Mouse (Mus musculus) CH12F3 (cell line): ENCODE results near the gene Smtnl2.

Source experiments
- in situ Hi-C: fragments of 300-500 bp; cut with MboI; formaldehyde crosslinking; loops from 2 replicates; pipeline ENCODE4 v1.14.3; 2020; ENCODE audit warnings: low sequenced_read_pairs

Gene Smtnl2

DNA sequence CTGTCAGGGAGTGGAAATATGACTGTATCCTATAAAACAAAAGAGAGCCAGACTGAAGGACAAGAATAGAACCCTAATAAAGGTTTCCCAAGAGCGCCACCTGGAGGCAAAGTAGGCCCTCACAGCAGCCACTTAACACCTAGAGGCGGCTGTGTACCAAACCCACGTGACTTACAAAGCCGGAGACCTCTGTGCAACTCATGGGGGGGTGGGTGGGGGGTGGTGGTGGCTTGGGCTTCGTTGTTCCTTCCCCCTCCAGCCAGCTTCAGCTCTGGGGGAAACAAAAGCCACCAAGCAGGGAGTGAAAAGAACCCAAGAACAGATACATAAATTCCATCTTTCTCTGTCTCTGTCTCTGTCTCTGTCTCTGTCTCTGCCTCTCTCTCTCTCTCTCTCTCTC lies 17.2 kb upstream of the Smtnl2 start:
- in situ Hi-C loops: no loop called here

DNA sequence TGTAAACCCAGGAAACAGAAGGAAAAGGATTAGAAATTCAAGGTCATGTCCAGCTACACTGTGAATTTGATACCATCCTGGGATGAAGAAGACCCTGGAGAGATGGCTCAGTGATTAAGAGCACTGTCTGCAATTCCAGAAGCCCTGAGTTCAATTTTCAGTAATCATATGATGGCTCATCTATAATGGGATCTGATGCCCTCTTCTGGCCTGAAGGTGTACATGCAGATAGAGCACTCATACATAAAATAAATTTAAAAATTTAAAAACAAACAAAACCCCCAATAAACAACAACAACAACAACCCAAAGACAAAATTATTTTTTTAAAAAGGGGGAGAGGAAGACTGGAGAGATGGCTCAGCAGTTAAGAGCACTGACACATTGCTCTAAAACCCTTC lies 15.4 kb upstream of the Smtnl2 start:
- in situ Hi-C loops: no loop called here

DNA sequence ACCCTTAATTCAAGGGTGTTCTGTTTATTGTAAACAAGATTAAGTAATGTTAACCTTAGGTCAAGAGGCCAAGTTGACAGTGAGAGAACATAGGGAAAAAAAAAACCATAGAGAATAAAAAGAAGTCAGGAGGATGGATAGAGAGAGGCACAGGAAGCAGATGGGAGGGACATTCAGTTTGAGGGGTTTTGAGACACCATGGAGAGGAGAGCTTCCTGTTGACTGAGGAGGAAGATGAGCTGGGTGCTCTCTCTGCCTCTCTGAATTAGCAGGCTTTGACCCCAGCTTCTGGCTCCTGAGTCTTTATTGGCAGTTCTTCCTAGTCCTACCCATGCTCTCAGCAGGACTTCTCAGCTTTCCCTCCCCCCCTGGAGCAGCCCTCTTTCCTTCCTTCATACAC lies 13.7 kb upstream of the Smtnl2 start:
- in situ Hi-C loops: no loop called here

DNA sequence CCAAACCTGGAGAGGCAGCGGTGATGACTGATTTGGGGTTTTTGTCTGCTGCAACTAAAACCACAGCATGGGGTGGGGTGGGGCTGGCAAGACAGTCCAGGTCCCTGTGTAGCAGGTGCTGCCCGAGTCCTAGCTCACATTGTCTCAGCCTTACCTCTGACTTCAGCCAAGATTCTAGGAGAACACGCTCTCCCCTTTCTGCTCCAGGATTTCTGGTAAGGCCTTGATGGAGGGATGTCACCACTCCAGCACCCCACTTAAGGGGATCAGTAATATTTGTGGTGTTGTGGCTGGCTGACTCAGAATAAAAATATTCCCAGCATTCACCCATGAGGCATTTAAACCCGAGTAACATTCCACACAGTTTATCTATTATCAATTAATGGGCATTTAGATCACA lies 12.2 kb upstream of the Smtnl2 start:
- in situ Hi-C loops: loop anchor here (5.0 to 25.0 kb wide), 2 partner anchors 81 to 186 kb away; no protein-coding TSS in a partner anchor

DNA sequence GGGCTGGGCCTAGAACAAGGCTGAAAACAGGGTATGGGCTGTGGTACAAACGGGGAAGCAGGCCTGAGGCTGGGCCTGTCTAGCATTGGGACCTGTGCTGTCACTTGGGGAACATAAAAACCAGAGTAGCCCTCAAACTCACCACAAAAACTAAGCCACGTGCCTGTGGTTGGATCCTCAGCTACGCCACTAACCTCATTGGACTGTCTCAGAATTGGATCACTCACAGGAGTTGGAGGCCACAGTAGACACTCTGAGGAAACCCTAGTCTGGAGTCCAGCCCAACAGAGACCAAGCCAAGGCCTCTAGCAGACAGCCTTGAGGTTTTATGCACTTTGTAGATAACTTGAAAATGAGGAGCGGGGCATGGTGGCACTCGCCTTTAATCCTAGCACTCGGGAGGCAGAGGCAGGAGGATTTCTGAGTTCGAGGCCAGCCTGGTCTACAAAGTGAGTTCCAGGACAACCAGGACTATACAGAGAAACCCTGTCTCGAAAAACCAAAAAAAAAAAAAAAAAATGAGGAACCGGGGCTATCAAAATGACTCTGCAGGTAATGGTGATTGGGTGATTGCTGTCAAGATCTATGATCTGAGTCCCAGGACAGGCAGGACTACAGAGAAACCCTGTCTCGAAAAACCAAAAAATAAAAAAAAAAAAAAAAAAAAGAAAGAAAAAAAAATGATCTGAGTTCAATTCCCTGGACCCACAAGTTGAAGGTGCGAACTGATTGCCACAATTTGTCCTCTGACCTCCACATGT lies 10.2 kb upstream of the Smtnl2 start:
- in situ Hi-C loops: loop anchor here (5.0 to 25.0 kb wide), 2 partner anchors 79 to 184 kb away; no protein-coding TSS in a partner anchor

DNA sequence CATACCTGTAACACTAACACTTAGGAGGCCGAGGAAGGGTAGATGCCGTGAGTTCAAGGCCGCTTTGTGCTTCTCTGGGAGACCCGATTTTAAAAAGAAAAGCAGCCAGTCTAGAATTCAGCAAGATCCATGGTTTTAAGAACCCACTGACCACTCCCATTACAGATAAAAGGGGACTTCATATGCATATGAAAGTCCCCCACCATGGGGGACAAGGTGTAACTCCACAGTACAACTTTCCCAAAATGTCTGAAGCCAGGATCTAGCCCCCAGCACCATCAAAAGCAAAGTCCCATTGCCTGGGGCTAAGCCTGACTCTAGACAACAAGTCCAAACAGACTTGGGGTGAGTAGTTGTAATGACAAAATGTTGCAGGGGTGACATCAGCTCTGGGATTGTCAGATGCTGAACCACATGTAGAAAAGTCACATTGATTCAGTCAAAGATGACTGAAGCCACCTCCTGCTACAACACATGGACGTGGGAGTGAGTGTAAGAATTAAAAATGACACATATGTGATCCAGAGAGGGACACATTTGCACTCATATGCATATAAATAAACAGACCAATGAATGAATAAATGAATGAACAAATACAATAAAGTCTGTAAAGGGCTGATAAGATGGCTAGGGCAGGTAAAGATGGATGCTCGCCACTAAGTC lies 9.1 kb upstream of the Smtnl2 start:
- in situ Hi-C loops: loop anchor here (5.0 to 25.0 kb wide), 2 partner anchors 78 to 183 kb away; no protein-coding TSS in a partner anchor

DNA sequence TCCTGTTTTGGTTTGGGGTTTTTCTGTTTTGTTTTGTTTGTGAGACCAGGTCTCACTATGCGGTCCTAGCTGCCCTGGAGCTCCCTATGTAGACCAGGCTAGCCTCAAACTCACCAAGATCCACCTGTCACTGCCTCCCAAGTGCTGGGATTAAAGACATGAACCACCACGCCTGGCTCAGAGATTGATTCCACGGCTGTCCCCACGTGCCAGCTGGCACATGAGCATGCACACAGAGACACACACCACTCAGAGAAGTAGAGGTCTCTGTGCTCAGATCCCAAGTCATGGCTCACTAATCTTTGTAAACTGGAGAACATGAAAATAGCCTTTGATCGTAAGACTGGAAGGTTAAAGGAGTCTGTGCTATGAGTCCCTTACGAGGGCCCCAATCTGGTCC lies 7.5 kb upstream of the Smtnl2 start:
- in situ Hi-C loops: loop anchor here (25.0 kb wide), 1 partner anchor 182 kb away; no protein-coding TSS in a partner anchor

DNA sequence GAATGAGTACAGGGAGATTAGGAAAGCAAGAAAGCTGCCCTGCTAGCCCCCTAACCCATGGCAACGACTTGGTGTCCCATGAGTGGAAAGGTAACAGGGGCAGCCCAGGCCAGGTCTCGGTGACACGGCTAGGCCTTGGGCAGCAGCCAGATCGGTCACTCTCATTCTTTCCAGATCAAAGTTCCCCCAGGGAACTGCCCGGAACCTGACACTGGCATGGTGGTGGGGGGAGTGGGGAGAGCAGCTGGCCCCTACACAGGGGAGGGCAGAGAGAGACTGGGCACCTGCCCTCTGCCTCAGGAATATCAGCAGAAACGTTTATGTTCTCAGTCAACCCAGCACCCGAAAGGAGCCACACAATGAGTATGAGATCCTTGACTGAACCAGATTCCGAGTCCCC lies 6.7 kb upstream of the Smtnl2 start:
- in situ Hi-C loops: loop anchor here (25.0 kb wide), 1 partner anchor 181 kb away; no protein-coding TSS in a partner anchor

DNA sequence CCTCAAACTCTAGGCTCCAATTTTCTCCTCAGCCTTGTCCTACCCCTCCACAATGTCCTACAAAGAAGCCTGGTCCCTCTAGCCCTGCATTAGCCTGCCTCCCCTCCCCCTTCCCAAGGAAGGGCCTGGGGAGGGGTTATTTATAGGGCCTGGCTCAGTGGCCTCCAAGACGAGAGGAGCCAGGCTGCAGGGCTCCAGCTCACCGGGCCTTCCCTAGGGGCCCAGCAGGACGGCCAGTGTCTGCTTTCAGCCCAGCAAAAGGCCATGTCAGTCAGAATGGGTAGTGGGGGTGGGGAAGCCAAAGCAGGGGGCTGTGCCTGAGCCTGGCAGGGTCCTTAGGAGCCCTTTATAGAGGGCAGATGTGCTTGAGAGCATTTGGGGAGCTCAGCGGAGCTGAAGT lies 5.9 kb upstream of the Smtnl2 start:
- in situ Hi-C loops: loop anchor here (25.0 kb wide), 1 partner anchor 180 kb away; no protein-coding TSS in a partner anchor

DNA sequence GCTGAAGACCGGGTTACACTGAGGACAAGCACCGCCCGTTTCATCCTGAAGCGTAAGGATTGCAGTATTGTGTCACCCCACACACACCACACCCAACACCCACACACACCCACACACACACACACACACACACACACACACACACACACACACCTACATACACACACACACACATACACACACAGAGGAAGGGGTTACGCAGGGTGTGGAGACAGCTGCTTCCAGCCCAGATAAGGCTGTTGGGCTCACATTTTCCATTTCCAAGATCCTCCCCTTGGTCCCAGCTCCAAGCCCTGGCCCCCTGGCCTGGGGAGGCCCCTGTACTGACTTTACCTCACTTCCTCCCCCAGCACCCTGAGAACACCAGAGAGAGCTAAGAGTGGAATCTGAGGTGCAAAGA lies 5.2 kb upstream of the Smtnl2 start:
- in situ Hi-C loops: loop anchor here (25.0 kb wide), 1 partner anchor 179 kb away; no protein-coding TSS in a partner anchor

DNA sequence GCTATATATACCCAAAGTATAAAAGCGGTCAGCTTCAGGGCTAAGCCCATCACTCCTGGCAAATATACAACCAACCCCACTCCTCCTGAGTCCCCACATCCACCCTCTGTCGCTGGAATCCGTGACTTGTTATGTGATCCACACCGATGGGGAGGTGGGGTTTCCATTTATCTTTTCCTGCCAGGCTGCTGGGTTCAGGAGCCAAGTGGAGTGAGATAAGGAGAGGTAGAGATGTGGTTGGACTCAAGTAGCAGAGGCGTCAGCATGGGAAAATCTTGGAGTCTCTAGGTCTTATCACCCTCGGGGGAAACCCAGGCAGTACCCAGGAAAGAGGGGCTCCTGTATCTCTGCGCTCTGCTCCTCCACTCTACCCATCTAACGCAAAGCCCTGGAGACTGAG lies 3.6 kb upstream of the Smtnl2 start:
- in situ Hi-C loops: loop anchor here (25.0 kb wide), 1 partner anchor 178 kb away; no protein-coding TSS in a partner anchor

DNA sequence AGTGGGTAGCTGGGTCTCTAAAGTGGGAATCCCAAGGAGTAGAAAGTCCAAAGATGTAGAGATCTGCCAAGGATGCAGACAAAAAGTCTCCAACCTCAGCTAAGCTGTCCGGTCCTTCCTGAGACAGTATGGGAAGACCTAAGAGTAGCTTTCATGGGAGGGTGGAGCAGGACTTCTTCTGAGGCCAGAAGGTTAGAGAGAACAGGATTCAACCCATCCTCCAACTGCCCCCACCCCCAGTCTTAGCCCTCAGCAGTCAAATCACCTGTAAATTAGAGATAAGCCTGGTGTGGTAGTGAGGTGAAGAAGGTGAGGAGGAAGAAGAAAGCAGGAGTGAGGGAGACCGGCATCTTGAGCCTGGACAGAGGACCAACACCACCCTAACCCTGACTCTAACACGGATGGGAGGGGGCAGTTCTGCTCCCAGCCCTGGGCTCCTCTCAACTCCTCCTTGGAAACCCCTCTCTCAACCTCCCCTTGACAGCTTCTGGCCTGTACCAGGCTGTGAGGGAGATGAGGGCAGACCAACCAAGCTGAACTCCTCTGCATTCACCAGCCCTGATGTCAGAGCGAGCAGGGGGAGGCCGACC lies 2.2 kb upstream of the Smtnl2 start:
- in situ Hi-C loops: loop anchor here (25.0 kb wide), 1 partner anchor 176 kb away; no protein-coding TSS in a partner anchor

DNA sequence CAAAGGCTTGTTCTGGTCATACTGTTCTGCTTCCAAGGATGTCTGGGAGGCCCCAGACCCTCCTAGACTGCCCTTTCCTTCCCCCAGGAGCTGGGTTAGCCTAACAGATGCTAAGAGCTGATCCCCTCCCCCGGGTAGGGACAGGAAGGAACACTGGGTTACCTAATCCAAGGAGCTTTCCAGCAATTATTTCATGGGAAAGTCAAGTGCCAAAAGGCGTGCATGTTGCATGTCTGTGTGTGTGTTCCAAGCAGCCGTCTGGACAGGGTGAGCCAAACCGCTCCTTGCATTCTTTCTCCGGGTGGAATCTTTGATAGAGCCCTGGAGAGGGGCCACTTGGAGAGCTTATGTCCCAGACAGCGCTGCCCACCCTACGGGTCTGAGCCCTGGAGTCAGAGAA lies 1.5 kb upstream of the Smtnl2 start:
- in situ Hi-C loops: loop anchor here (25.0 kb wide), 1 partner anchor 176 kb away; no protein-coding TSS in a partner anchor

DNA sequence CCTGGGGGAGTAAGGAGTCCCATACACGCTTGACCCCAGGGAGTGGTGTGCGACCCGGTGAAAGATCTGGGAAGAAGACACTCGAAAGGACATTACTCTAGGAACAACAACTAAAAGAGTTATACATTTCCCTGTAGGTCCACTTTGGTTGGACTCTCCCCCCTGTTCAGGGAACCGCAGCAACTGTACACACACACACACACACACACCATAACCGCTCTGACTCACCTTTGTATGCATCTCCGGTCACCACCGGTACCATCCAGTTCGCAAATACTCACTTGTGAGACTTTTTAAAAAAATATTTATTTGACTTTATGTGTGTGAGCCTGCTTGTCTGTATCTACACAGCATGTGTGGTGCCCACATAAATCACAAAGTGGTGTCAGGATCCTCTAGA lies 432 bp upstream of the Smtnl2 start:
- in situ Hi-C loops: loop anchor here (25.0 kb wide), 1 partner anchor 175 kb away; no protein-coding TSS in a partner anchor

DNA sequence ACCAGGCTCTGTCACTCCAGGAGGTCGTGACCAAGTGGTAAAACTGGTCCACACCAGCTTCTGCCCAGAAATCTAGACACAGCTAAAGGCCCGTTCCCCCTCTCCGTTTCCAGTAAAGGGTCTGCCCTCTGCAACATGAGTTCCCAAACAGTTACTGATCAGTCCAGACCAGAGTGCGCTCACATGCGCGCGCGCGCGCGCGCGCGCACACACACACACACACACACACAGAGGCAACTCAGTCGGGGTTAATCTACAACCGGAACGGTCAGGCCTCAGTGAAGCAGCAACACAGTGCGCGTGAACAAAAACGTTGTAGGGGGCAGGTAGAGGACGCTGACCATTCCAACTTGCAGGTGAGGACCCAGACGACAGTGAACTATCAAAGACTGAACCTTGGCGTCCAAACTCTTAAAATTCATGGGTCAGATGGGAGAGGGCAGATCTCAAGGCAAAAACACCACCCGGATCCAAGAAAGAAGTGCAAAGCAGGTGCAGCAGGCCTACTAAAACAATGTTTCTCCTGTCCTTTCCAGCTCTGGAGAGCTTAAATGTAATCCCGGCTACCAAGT lies 906 bp downstream of the Smtnl2 start:
- in situ Hi-C loops: loop anchor here (25.0 kb wide), 1 partner anchor 173 kb away; no protein-coding TSS in a partner anchor

DNA sequence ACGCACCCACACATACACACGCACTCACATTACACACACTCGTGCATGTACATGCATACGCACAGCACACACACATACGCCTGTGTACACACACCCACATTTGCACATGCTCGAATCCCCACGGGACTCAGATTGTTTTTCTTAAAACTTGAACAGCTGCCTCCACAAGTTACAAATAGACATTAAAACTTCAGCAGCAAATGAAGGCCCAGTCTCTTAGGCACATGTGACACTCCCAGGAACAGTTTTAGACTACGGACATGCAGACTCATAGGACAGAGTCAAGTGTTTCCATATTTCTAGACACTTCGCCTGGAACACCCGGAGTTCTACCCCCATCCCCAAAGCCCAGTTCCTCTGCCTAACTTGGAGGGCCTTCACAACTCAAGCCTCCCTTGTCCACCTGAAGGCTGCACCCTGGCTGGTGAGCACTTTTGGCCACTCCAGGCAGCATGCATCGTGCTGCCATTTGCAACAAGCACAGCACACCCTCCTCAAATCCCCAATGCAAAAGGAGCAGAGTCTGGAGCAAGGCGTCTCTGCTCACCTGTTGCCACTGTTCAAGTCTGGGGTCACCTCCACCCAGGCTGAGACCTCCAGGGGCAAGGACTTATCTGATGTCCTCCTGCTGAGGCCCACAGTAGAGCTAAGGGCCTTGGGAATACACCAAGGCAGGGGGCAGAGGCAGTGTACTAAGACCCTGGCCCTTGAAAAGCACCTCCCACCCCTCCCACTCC lies 1.7 kb downstream of the Smtnl2 start:
- in situ Hi-C loops: loop anchor here (25.0 kb wide), 1 partner anchor 173 kb away; no protein-coding TSS in a partner anchor

DNA sequence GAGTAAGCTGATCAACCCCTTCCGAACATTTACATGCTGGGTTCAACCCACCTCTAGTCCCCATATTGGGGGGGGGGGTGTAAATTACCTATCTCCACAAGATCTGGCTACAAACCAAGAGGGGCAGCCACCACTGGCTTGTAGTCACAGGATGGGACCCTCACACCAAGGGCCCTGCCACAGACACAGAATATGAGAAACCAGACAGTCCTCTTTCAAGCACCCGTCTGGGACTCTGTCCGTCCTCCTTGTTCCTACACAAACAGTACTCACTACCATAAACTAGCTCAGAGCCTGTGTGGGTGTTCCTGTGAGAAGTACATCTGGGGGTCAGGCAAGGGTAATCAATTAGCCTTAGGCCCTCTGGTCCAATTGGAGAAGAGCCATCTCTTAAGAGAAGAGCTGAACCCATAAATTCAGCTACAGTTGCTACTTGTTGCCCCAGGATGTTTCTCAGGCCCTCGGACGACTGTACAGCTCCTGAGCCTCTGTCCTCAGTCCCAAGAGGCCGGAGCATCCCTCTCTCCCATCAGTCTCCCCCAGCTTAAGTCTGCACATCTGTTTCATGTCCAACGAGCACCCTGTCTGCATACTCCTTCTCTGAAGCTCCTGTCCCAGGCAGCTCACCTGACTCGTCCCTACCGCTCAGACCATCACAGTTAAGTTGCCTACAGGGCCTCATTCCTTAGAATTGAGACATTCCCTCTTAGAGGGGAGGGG lies 2.9 kb downstream of the Smtnl2 start:
- in situ Hi-C loops: loop anchor here (25.0 kb wide), 1 partner anchor 171 kb away; no protein-coding TSS in a partner anchor

DNA sequence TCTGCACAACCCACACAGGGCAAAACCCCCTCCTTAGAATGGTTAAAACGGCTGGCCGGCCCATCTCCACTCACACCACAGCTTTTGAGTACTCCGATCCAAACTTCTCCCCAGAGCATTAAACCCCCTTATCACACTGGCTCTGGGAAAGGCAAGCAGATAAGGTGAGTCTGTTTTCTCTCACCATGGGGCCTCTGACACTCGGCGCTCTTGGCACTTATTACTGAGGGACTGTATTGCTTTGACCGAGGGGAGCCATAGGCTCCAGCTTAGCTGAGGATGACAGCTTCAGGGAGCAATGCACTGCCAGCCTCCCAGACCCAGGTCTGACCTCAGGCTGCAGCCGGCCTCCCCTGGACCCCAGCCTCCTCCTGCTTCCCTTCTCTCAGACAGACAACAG lies 3.9 kb downstream of the Smtnl2 start:
- in situ Hi-C loops: loop anchor here (25.0 kb wide), 1 partner anchor 170 kb away; no protein-coding TSS in a partner anchor

DNA sequence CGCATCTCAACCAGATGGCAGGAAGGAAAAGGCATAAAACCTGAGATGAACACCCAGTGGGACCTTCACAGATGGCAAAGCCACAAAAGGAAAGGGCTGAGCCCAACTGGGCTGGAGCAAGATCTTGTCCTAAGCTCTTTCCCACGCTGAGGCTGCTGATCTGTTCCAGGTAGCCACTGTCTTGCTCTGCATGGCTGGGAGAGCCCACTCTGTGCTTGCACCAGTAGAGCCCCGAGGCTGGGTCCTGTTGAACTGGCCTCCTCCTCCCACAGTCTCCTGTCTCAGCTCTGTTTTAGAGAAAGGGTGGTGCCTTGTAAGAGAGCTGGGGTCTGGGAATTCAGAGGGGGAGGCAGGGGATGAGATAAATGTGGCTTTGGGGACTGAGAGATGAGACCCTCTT lies 4.4 kb downstream of the Smtnl2 start:
- in situ Hi-C loops: loop anchor here (25.0 kb wide), 1 partner anchor 170 kb away; no protein-coding TSS in a partner anchor
